Comparison of ENCODE assay signal across 8 mouse cellular contexts in the genomic region with DNA sequence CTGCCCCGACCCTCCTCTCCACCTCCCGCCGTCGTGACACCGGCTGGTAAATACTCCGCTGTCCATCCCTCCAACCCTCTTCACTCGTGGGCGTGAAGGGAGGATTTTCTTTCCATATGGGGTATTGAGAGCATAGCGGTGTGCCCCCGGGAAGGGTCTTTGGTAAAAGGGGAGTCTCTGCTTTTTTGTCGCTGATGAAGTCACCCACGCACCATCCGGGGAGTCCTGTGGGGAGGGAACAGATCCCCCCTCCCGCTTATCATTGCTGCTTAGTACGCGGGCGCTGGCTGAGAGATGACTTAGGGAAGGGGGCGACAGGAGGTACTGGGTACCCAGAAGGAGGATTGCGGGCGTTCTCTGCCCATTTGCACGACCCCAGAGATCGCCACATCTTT. TPM values are rescaled to one million over a fixed set of nuclear protein-coding genes. Genes with fewer than 3 reads are reported as not detected.
DNase-seq lines count a peak whose midpoint lies in the region; ATAC-seq and TF ChIP-seq lines count a peak whose summit lies in the region.

No protein-coding gene starts in this region.

- H3K9me3 ChIP-seq in lung, embryonic 15.5 days: no peaks in the 10 kb centered on the region
- no peaks in the 10 kb centered on the region for H3K9me3 ChIP-seq in forebrain, postnatal 0 days (ENCODE audit: low read length)
- no peaks in the 10 kb centered on the region for H3K9me3 ChIP-seq in limb, embryonic 12.5 days

- no peak for ATAC-seq in lung, embryonic 15.5 days (ENCODE audit: borderline replicate concordance, extremely low read depth, low FRiP score, low TSS enrichment)
- ATAC-seq in forebrain, postnatal 0 days: peak; percentile 7; the same call in 1 of the 2 replicates
- no peak for ATAC-seq in limb, embryonic 12.5 days (ENCODE audit: insufficient number of reproducible peaks, insufficient read depth, low FRiP score, low TSS enrichment, low read depth)

- 16% methylated on average over 22 of the region's 22 CpGs for WGBS in lung, embryonic 15.5 days
- WGBS in forebrain, postnatal 0 days: 8% methylated on average over 22 of the region's 22 CpGs
- WGBS in limb, embryonic 12.5 days: 15% methylated on average over 22 of the region's 22 CpGs

- no peak overlapping the region for H3K9ac ChIP-seq in lung, embryonic 15.5 days
- peak overlapping the region; percentile 56 for H3K9ac ChIP-seq in forebrain, postnatal 0 days
- H3K9ac ChIP-seq in limb, embryonic 12.5 days (replicated peaks): no peak overlapping the region

- H3K27ac ChIP-seq in lung, embryonic 15.5 days: no peak overlapping the region
- peak overlapping the region; percentile 54 for H3K27ac ChIP-seq in forebrain, postnatal 0 days (ENCODE audit: low read depth, low read length)
- H3K27ac ChIP-seq in limb, embryonic 12.5 days: no peak overlapping the region

- H3K4me2 ChIP-seq in lung, embryonic 15.5 days: peak overlapping the region; percentile 63
- H3K4me2 ChIP-seq in forebrain, postnatal 0 days (ENCODE audit: low read depth): peak overlapping the region; percentile 99
- H3K4me2 ChIP-seq in limb, embryonic 12.5 days: peak overlapping the region; percentile 63

- H3K36me3 ChIP-seq in lung, embryonic 15.5 days: no peaks in the 10 kb centered on the region
- H3K36me3 ChIP-seq in forebrain, postnatal 0 days (ENCODE audit: insufficient read depth): 0 out of 2 replicates have a peak, but pooled peaks cover 3% of the 10 kb centered on the region
- H3K36me3 ChIP-seq in limb, embryonic 12.5 days: peaks cover 7% of the 10 kb centered on the region

- H3K4me1 ChIP-seq in lung, embryonic 15.5 days: peaks cover 27% of the 10 kb centered on the region
- H3K4me1 ChIP-seq in forebrain, postnatal 0 days (ENCODE audit: insufficient read depth): no peaks in the 10 kb centered on the region; the same call in 1 of the 2 replicates
- H3K4me1 ChIP-seq in limb, embryonic 12.5 days (replicated peaks): peaks cover 39% of the 10 kb centered on the region

- peaks cover 71% of the 10 kb centered on the region for H3K27me3 ChIP-seq in lung, embryonic 15.5 days
- peaks cover 35% of the 10 kb centered on the region for H3K27me3 ChIP-seq in forebrain, postnatal 0 days (ENCODE audit: insufficient read depth, low read length)
- peaks cover 91% of the 10 kb centered on the region for H3K27me3 ChIP-seq in limb, embryonic 12.5 days

- peak overlapping the region; percentile 24; the same call in 1 of the 2 replicates for H3K4me3 ChIP-seq in lung, embryonic 15.5 days
- H3K4me3 ChIP-seq in forebrain, postnatal 0 days (ENCODE audit: low read depth, low read length): peak overlapping the region; percentile 53
- H3K4me3 ChIP-seq in limb, embryonic 12.5 days (replicated peaks): peak overlapping the region; percentile 35

- TF ChIP-seq CTCF in forebrain, postnatal 0 days (IDR thresholded peaks at IDR 0.05; ENCODE audit: low read depth): no peak

- no peak for DNase-seq in lung, postnatal 36 days
- no peak for DNase-seq in forebrain, postnatal 0 days
- peak; percentile 52 for DNase-seq in right cerebral cortex, postnatal 25 days
- no peak for DNase-seq in adrenal gland, postnatal 10 days
- no peak for DNase-seq in cerebellum, postnatal 10 days
- no peak for DNase-seq in thymus, postnatal 25 days

RNA-seq across cellular contexts. Expression of gene Vgf, which starts 4.2 kb away (rescaled TPM):
- 0.11 and 0.19 TPM in 2 replicates for polyA plus RNA-seq in lung, embryonic 15.5 days (2015; fragmentation: Nextera tagmentation; extraction: Ambion mirVana)
- total RNA-seq in forebrain, postnatal 0 days (2014; rRNA removed): 82.7 and 116 TPM in 2 replicates
- polyA plus RNA-seq in forebrain, postnatal 0 days (2015; fragmentation: Nextera tagmentation; extraction: Ambion mirVana): 26.7 and 40.0 TPM in 2 replicates
- 0.09 and 0.25 TPM in 2 replicates for polyA plus RNA-seq in limb, embryonic 12.5 days (2016; fragmentation: Nextera tagmentation; extraction: Ambion mirVana)
- total RNA-seq in adrenal gland, postnatal 10 days (2021): 10 to 100 TPM in 1 of 2 experiments, 1 to 10 TPM in 1; 9.9 to 13.7 TPM

RNA-seq across cellular contexts. Expression of gene Ap1s1, which starts 15.5 kb away (rescaled TPM):
- 202 and 206 TPM in 2 replicates for polyA plus RNA-seq in lung, embryonic 15.5 days (2015; fragmentation: Nextera tagmentation; extraction: Ambion mirVana)
- 105 and 144 TPM in 2 replicates for total RNA-seq in forebrain, postnatal 0 days (2014; rRNA removed)
- 335 and 346 TPM in 2 replicates for polyA plus RNA-seq in forebrain, postnatal 0 days (2015; fragmentation: Nextera tagmentation; extraction: Ambion mirVana)
- 150 and 153 TPM in 2 replicates for polyA plus RNA-seq in limb, embryonic 12.5 days (2016; fragmentation: Nextera tagmentation; extraction: Ambion mirVana)
- total RNA-seq in adrenal gland, postnatal 10 days (2021): 100 to 1,000 TPM; 105 to 106 TPM

RNA-seq across cellular contexts. Expression of gene Serpine1, which starts 41.7 kb away (rescaled TPM):
- polyA plus RNA-seq in lung, embryonic 15.5 days (2015; fragmentation: Nextera tagmentation; extraction: Ambion mirVana): 0.86 TPM in 2 replicates
- total RNA-seq in forebrain, postnatal 0 days (2014; rRNA removed): 1.2 and 3.1 TPM in 2 replicates
- 0.06 and 0.28 TPM in 2 replicates for polyA plus RNA-seq in forebrain, postnatal 0 days (2015; fragmentation: Nextera tagmentation; extraction: Ambion mirVana)
- 0.38 and 0.44 TPM in 2 replicates for polyA plus RNA-seq in limb, embryonic 12.5 days (2016; fragmentation: Nextera tagmentation; extraction: Ambion mirVana)
- 1 to 10 TPM; 1.4 to 4.6 TPM for total RNA-seq in adrenal gland, postnatal 10 days (2021)

RNA-seq across cellular contexts. Expression of gene Znhit1, which starts 42.6 kb away (rescaled TPM):
- polyA plus RNA-seq in lung, embryonic 15.5 days (2015; fragmentation: Nextera tagmentation; extraction: Ambion mirVana): 101 and 102 TPM in 2 replicates
- 66.1 and 96.9 TPM in 2 replicates for total RNA-seq in forebrain, postnatal 0 days (2014; rRNA removed)
- polyA plus RNA-seq in forebrain, postnatal 0 days (2015; fragmentation: Nextera tagmentation; extraction: Ambion mirVana): 176 and 201 TPM in 2 replicates
- polyA plus RNA-seq in limb, embryonic 12.5 days (2016; fragmentation: Nextera tagmentation; extraction: Ambion mirVana): 109 and 116 TPM in 2 replicates
- 10 to 100 TPM; 60.1 to 61.0 TPM for total RNA-seq in adrenal gland, postnatal 10 days (2021)

RNA-seq across cellular contexts. Expression of gene Plod3, which starts 43.6 kb away (rescaled TPM):
- 55.9 and 58.9 TPM in 2 replicates for polyA plus RNA-seq in lung, embryonic 15.5 days (2015; fragmentation: Nextera tagmentation; extraction: Ambion mirVana)
- 46.6 and 55.2 TPM in 2 replicates for total RNA-seq in forebrain, postnatal 0 days (2014; rRNA removed)
- polyA plus RNA-seq in forebrain, postnatal 0 days (2015; fragmentation: Nextera tagmentation; extraction: Ambion mirVana): 18.2 and 21.7 TPM in 2 replicates
- 39.5 and 42.3 TPM in 2 replicates for polyA plus RNA-seq in limb, embryonic 12.5 days (2016; fragmentation: Nextera tagmentation; extraction: Ambion mirVana)
- total RNA-seq in adrenal gland, postnatal 10 days (2021): 10 to 100 TPM; 43.5 to 49.6 TPM

Comparison
In these comparisons a context has a peak if more than half of its experiments do, and no peak if none do; other contexts are left out.
1. RNA of gene Vgf, which starts 4.2 kb away (polyA plus RNA-seq): 26.7 to 40.0 TPM in forebrain, postnatal 0 days; 0.09 to 0.25 TPM in limb, embryonic 12.5 days and 0.11 to 0.19 TPM in lung, embryonic 15.5 days; every median in the first group is over 10 times any median in the second.
2. Peak in every context shown above with its lines, with median percentiles within 50 percentile points of each other: H3K4me2 ChIP-seq and H3K4me3 ChIP-seq.